Mouse (Mus musculus) spleen, adult 2 months (tissue): ENCODE data around the gene Adcy10.

Experiments used
- CTCF ChIP-seq: fragments of 200-500 bp; IDR thresholded peaks from 2 replicates; pipeline ENCODE4 v1.5.1; 2011; ENCODE audit warnings: mild to moderate bottlenecking, inconsistent platforms; ENCODE audit not compliant: insufficient read depth, insufficient read length, insufficient replicate concordance; ENCODE audit errors: extremely low read depth
- POLR2A ChIP-seq: fragments of 200-500 bp; IDR thresholded peaks from 2 replicates; pipeline ENCODE4 v1.6.1; 2011; ENCODE audit warnings: low read depth, low read length, inconsistent platforms

DNA sequence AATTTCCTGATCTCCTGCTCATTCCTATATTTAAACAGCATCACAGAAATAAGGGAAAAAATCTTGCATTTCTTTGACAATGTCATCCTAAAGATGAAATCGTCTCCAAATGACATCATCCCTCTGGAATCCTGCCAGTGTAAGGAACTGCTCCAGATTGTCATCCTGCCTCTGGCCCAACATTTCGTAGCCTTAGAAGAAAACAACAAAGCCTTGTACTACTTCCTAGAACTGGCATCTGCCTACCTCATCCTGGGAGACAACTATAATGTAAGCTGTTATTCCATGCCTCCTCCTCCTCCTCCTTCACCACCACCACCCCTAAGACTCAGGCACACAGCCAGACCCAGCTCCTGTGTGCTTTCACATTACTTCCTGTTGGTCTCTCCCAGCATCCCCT, 71.7 kb downstream of the Adcy10 start:
- no peak for TF ChIP-seq CTCF
- TF ChIP-seq POLR2A = no peak
